Mouse (Mus musculus): ENCODE measurements around the gene Btbd8. TPM values are rescaled to one million over a fixed set of nuclear protein-coding genes. Genes with fewer than 3 reads are reported as not detected.
A peak's percentile ranks its signal among the peaks of the same experiment; 100 is the strongest.

The Btbd8 gene
- polyA plus RNA-seq, 1 experiment: 0.73 TPM

DNA sequence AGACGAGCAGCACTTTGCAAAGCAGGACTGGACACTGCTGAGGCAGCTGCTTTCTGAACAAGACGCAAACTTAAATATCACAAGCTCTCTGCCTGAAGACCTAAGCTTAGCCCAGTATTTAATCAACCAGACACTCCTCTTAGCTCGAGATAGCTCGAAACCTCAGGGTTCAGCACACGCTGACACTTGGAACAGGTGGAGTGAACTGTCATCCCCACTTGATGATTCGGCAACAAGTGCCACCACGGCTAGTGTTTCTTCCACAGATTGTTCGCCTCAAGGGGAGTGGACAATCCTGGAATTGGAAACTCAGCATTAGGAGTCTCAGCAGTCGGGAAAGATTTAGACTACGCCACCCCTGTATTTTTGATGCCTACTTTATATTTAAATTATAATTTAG lies 72.7 kb downstream of the Btbd8 start:
- no peak for DNase-seq (ENCODE audit: low read depth, low spot score)
- WGBS: 91% methylated on average over 10 of the region's 10 CpGs

DNA sequence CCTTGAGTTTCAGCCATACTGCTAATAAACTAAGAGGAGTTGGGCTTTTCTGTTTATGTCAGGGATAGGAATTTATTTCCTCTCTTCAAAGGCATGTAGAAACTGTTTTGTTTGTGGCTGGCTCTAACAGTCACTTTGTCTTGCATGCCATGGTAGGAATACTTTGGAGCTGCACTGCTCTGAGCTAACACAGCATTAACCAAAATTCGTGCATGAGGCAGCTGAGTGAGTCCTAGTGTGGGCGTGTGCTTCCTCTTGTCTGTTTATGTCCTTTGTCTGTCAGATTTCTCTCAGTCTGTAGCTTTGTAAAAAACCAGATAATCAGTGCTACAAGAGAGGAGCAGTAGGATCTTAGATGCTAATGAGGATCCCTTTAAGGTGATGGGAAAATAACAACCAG lies 73.5 kb downstream of the Btbd8 start:
- 52% methylated on average over 2 of the region's 2 CpGs for WGBS

DNA sequence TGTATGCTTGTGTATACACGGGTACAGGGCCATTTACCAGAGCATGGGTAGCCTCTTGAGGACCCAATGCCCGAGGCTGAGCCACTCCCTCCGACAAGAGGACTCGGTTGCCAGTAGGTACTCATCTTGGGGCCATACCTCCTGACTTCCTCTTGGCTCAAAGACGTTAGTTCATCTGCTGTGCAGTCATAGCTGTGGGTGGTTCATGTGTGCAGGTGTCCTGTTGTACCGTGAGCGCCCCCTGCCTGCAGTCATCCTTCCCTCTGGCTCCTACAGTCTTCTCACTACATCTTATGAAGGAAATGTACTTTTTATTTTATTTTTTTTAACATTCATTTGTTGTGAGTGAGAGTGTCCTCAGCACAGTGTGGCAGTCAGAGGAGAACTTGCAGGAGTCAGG lies 75.8 kb downstream of the Btbd8 start:
- WGBS: 17% methylated on average over 7 of the region's 7 CpGs
- peak; percentile 72 for DNase-seq (ENCODE audit: low read depth, low spot score)

More for the DNA sequence above, 73.5 kb downstream of the Btbd8 start:
- no peak for DNase-seq (ENCODE audit: low read depth, low spot score)

DNA sequence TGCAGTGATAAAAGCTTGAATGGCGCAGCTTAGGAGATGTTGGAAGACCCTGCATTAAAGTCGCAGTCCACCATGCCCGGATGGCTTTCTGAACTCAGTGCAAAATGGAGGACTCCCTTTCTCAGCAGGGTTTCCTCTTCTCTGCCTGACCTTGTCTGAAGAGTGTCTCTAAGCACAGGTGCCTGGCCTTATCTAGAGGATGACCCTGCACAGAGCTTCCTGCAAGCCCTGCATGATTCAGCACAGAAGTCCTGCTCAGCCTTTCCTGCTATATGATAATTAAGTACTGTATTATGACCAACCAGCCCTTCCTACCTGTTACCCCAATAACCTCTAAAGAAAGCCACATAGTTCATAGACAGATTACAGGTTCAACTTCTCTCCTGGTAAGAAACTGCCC lies 77.7 kb downstream of the Btbd8 start:
- WGBS: 96% methylated on average over 3 of the region's 3 CpGs
- DNase-seq (ENCODE audit: low read depth, low spot score): no peak

DNA sequence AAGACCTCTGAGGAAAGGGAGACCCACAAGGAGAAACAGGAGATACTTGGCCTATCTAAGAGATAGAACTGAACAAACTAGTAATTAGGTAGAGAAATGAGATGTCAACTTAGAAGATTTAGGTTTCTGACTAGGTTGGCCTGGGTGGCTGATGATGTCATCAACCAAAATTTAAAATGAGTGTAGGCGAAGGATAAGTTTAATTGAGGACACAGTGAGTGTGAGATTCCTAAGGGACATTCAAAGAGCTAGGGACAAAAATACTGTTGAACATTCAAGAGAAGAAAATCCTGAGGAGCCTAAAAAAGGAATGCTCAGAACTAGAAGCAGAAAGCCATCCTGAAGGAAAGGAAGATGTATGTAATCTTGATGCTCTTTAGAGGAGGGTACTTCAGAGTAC lies 78.3 kb downstream of the Btbd8 start:
- DNase-seq (ENCODE audit: low read depth, low spot score): no peak
- WGBS: 96% methylated on average over 1 of the region's 1 CpGs

DNA sequence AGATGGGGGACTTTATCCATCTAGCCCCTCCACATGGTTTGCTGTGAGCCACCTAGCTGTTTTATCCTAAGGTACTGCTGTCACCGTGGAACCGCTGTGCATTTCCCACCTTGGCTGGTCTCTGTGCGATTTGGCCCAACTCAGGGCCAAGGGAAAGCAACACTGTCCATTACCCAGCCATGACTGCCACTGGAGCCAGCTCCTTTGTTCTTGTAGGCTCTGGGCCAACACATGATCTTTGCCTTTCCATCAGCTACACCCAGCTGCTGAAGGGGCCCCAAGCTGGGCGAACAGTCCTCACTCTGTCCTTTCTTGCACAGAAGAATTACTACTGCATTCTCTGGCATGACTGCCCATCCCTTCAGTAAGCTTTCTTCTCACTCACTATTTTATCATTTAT lies 80.8 kb downstream of the Btbd8 start:
- 64% methylated on average over 4 of the region's 4 CpGs for WGBS
- no peak for DNase-seq (ENCODE audit: low read depth, low spot score)

DNA sequence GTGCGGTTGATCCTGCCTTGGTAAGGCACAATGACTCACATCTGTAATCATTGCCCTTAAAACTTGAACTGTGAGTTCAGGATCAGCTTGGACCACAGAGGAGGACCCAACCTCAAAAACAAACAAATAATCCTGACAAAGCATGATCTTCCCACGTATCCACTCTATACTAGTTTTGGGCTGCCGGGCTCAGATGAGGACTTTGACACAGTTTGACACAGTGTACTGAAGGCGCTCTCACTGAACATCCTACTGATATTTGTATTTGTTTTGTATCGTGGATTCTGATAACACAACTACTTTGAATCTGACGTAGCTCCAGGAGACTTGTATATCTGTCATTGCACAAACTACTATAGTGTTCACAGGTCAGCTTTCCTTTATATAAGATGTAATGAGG lies 83.6 kb downstream of the Btbd8 start:
- 52% methylated on average over 6 of the region's 6 CpGs for WGBS
- peak; percentile 46 for DNase-seq (ENCODE audit: low read depth, low spot score)

DNA sequence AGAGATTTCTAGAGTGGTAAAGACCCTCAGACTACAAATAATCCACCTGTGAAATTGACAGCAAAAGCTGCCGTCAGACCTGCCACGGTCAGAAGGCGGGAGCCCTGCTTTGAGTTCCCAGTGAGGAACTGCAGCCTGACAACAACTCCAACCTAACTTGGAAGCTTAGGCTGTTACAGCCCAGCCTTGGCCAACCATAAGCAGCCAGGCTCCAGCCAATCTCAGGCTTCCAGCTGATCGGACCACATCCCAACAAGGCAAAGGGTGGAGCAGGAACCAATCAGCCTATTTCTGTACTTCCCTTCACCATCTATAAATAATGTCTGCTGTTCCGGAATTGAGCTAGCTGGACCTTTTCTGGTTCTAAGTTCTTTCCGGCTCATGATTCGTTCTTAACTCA lies 84.1 kb downstream of the Btbd8 start:
- 62% methylated on average over 7 of the region's 7 CpGs for WGBS
- DNase-seq (ENCODE audit: low read depth, low spot score): no peak

DNA sequence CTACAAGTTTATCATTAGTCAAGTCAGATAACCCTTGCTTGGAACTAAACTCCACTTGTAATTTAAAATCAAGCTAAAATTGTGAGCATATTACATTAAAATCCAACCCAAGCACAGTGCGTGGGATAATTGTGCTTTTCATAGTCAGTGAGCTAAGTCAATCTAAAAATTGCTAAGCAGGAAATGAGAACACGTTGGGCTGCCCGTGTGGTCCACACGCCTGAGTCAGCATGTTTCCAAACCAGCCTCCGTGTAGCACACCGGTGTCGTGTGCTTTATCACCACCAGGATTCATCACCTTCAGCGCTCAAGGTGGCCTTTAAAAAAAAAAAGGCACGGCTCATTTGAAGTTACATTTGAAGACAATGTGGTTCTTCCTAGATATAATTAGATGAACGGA lies 86.5 kb downstream of the Btbd8 start:
- 85% methylated on average over 10 of the region's 10 CpGs for WGBS
- DNase-seq (ENCODE audit: low read depth, low spot score): no peak

DNA sequence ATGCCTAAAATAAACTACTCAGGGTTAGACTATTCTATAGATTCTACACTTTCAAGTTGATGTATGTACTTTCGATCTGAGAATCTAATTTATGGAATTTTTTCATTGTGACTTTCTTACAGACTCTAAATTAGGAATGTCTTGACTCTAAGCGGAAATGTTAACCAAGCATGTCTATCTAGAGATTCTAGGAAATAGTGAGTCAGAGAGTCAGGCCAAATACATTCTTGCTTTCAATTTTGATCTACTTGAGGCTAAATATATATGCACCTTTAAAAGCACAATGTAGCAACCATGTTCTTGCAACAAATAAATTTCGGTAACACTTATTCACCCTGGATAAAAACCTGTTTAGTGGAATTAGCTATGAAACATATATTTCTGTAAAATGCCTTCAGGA lies 91.1 kb downstream of the Btbd8 start:
- no peak for DNase-seq (ENCODE audit: low read depth, low spot score)
- WGBS: 88% methylated on average over 3 of the region's 3 CpGs

DNA sequence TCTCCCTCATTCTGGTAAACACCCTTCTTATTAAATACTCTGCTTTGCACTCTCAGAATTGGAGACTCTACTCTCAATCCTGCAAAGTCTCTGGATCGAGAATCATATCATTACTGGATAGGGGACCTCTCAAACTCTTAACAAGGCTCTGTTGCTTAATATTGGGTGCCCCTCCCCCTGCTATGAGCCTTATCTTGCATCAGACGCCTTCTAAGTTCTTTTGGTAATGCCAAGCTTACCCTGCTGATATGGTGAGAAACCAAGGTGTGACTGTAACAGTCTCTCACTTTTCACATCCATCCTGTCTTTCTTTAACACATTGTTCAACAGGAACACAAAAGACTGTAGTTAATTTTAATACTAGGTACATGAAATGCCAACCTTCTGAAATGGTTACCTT lies 95.8 kb downstream of the Btbd8 start:
- WGBS: 55% methylated on average over 2 of the region's 2 CpGs
- DNase-seq (ENCODE audit: low read depth, low spot score): no peak

DNA sequence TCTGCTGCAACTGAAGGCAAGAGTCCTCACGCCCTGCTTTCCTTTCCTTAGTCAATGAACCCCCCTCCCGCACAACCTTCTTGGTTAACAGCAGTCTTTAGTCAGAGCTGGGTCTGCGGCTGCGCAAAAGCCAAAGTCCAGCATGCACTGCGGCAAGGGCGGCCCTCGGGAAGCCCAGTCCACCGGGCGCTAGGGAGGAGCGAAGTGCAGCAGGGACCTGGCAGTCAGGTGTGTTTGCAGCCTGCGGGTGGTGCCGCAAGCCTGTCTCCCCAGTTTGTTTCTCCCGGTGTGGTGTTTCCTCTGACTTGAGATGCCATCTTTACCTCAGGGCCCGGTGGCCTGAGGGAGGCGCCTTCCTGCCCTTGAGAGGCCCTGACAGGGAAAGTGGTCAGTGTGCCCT lies 96.8 kb downstream of the Btbd8 start, which contains the start of gene 1700028K03Rik:
1700028K03Rik (plus strand) TSS at position 129 of the 400 bp plus-strand sequence.
- no peak for DNase-seq (ENCODE audit: low read depth, low spot score)
- WGBS: 68% methylated on average over 15 of the region's 15 CpGs

DNA sequence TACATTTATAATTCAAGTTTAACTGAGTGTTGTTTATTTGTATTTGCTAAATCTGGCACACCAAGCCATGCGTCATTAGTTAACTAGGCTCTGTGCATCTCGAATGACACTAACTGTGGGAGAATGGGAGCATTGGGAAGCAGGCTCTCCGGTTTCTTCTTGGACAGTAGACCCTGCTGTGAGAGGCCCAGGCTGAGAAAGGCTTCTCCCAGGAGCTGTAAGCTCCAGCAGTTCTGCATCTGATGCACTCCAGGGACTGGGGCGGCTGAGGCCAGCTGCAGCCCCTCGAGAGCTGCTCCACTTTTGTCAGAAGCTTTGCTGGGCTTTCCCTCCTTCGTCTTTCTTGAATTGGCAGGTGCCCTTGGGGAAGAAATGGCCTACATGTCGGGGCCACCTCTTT lies 103.9 kb downstream of the Btbd8 start:
- DNase-seq (ENCODE audit: low read depth, low spot score): no peak
- 66% methylated on average over 7 of the region's 7 CpGs for WGBS

DNA sequence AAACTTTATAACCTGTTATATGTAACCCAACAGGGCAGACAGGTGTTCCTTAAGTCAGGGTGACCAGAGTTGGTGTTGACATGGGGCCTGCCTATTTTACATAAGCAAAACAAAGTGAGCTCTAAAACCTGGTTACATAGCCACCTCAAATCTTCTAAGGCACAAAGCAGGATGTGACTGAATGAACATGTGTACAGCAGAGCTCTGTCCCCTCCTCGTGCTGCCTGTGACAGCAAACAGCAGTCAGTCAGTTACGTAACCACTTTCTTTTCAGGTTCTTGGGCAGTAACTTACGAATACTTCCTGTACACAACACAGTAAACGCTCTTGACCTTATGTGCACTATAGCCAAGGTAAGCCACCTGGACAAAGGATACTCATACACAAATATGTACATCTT lies 108.1 kb downstream of the Btbd8 start:
- WGBS: 20% methylated on average over 4 of the region's 4 CpGs
- no peak for DNase-seq (ENCODE audit: low read depth, low spot score)

DNA sequence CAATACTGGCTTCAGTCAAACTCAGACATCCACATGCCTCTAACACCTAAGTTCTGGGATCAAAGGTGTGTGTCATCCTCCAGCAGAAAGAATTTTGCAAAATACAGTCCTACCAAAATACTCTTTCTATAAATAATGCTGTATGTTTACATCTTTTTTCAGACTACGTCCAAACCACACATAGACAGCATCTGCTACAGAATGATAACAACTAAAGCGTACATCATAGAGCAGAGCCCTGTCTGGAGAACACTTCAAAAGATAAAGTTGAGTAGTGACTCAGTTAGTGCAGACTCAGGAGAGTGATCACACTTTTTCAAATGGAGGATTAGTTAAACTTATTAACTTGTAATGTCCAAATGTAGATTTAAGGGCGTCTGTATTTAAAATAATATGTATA lies 110.2 kb downstream of the Btbd8 start:
- WGBS: 77% methylated on average over 3 of the region's 3 CpGs
- no peak for DNase-seq (ENCODE audit: low read depth, low spot score)

DNA sequence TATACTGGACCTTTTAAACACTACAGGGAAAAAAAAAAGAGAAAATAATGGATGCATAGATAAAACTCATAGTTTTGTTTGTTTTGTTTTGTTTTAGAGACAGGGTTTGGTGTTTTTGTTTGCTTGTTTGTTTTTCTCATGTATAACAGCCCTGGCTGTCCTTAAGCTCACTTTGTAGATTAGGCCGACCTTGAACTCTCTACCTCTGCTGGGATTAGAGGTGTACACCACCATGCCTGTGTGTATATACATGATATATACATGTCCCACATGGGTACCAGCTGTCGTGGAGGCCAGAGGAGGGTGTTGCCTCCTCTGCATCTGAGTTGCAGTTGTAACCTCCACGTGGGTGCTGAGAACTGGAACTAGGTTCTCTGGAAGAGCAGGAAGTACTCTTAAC lies 110.6 kb downstream of the Btbd8 start:
- DNase-seq (ENCODE audit: low read depth, low spot score): no peak
- 84% methylated on average over 3 of the region's 3 CpGs for WGBS

DNA sequence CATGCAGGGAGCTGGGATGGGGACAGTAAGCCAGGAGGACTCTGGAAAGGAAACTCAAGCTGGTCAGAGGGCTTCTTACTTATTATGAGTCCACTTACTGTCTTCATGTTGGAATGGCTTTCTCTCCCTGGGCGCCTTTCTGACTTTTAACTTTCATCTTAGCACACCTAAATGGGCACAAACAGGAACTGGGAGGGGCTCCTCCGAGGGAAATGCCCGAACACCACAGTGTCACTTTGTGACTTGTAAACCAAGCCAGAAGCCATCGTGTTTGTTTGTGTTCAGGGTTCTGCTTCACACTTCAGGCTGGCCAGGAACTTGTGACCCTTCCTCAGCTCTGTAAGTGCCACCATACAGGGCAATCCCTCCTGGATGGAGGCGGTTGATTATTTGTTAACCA lies 116.5 kb downstream of the Btbd8 start:
- no peak for DNase-seq (ENCODE audit: low read depth, low spot score)
- WGBS: 67% methylated on average over 5 of the region's 5 CpGs

DNA sequence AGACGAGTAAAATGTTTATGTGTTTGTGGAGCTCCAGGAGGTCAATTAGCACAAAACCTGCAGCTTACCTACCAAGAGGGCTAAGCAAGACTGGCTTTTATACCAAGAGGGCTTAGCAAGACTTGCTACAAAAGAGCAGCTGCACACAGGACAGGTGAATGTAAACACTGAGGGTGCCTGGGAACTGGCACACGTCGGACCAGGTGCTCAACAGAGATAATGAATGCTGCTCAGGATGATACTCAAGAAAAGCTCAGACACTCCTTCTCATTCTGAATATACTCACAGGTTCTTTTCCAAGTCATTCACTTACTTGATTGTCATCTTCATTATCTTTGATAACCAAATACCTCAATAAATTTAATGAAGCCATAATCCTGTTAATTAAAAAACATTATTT lies 119.2 kb downstream of the Btbd8 start:
- WGBS: 64% methylated on average over 3 of the region's 3 CpGs
- no peak for DNase-seq (ENCODE audit: low read depth, low spot score)

Other genes with a start within 250 kb of the Btbd8 start
- 4.7 and 7.5 TPM in 2 replicates for gene Tgfbr3, start 148.4 kb upstream of the Btbd8 start, polyA plus RNA-seq (2012; rRNA removed)
- gene Brdt, start 106.8 kb upstream of the Btbd8 start, polyA plus RNA-seq (2012; rRNA removed): 0.32 and 0.41 TPM in 2 replicates
- gene Ephx4, start 35.3 kb upstream of the Btbd8 start, polyA plus RNA-seq (2012; rRNA removed): 0.19 and 0.71 TPM in 2 replicates
- gene Lpcat2b, start 6.4 kb upstream of the Btbd8 start, polyA plus RNA-seq (2012; rRNA removed): not detected in 2 replicates
- not detected in 2 replicates for gene Gm42669, start 69.6 kb downstream of the Btbd8 start, polyA plus RNA-seq (2012; rRNA removed)
- not detected in 2 replicates for gene 1700028K03Rik, start 96.7 kb downstream of the Btbd8 start, polyA plus RNA-seq (2012; rRNA removed)
- 1.6 and 1.9 TPM in 2 replicates for gene Rpap2, start 159.4 kb downstream of the Btbd8 start, polyA plus RNA-seq (2012; rRNA removed)
- 0.41 and 0.53 TPM in 2 replicates for gene Glmn, start 159.9 kb downstream of the Btbd8 start, polyA plus RNA-seq (2012; rRNA removed)